Mouse (Mus musculus): ENCODE results near the gene Cers1.

GRCm38 (mm10) chr8:70347443-70347842 is 31.9 kb downstream of the Cers1 start:
- TF ChIP-seq CTCF (IDR thresholded peaks at IDR 0.05; ENCODE audit: low read depth) (no peak), EP300 (optimal IDR thresholded peaks at IDR 0.05) (no peak)

Data from stomach, postnatal 0 days (tissue).